Mouse (Mus musculus): ENCODE data around the gene Irf7.
A peak's percentile ranks its signal among the peaks of the same experiment; 100 is the strongest.

Gene Irf7

DNA sequence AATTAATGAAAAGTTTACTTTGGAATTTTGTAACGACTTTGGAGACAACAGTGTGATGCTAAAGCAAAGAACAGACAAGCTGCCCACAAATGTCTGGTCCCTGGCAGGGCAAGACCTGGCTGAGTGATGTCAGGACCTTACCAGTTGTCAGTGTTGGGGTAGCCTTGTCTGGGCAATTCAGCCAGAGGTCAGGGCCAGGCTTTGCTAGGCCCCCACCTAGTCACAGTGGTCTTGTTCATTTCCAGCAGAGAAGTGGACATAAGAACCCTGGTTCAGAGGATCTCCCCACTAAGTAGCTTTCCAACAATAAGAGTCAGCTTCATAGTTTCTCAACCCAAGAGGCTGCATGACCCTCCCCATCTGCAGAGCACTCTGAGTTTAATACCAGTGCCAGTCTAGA is 45.9 kb downstream of the Irf7 start:
- DNase-seq (ENCODE audit: low read depth, low spot score), result no peak

- no peak for DNase-seq (ENCODE audit: low read depth, low spot score)
Measured at GRCm38 (mm10) chr7:141219558-141220099, 46.7 kb downstream of the Irf7 start.

DNA sequence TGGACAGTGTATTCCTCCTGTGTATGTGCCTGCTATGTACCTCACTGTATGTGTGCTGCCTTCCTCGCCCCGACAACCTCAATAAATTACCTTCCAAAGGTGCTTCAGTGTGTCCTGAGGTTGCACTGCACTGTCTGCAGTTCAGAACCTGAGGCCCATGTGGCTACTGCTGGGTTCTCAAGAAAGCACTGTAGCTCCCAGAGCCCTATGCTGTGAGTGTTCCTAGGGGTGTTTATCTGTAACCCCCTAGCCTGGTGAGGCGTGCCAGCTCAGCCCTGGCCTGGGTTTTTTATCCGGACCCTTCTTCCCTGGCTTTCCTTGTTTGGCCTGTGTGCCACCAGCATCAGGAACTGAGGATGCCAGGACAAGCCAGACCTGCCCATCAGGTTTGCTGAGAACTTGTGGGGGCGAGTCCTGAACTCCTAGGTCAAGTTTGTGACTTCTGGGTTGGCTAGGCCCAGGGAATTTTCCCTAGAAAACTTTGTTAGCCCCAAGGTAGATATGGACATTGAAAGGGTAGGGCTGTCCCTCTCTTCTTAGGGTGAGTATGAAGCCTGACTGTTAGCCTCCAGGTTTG is 47.6 kb downstream of the Irf7 start:
- no peak for DNase-seq (ENCODE audit: low read depth, low spot score)

GRCm38 (mm10) chr7:141218141-141218540 is 48.1 kb downstream of the Irf7 start:
- DNase-seq (ENCODE audit: low read depth, low spot score), result no peak

DNA sequence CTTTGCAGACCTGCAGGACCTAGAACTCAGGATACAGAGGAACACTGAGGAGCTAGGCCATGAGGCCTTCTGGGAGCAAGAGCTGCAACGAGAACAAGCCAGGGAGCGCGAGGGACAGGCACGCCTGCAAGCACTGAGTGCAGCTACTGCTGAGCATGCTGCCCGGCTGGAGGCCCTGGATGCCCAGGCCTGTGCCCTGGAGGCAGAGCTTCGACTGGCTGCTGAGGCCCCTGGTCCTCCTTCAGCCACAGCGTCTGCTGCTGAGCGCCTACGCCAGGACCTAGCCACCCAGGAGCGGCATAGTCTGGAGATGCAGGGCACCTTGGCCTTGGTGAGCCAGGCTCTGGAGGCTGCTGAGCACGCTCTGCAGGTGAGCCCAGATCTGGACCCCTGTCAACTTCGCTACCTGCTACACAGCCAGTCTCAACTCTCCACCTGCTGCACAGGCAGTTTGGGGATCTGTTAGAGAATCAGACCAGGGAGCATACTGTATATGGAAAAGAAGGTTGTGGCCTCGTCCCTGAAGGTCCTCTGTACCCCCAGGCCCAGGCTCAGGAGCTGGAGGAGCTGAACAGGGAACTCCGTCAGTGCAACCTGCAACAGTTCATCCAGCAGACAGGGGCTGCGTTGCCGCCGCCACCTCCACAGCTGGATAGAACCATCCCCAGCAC is 48.8 kb downstream of the Irf7 start:
- no peak for DNase-seq (ENCODE audit: low read depth, low spot score)

GRCm38 (mm10) chr7:141216894-141217293 is 49.4 kb downstream of the Irf7 start:
- DNase-seq (ENCODE audit: low read depth, low spot score), result no peak

- no peak for DNase-seq (ENCODE audit: low read depth, low spot score)
Measured at GRCm38 (mm10) chr7:141215880-141216733, 50.2 kb downstream of the Irf7 start.

DNA sequence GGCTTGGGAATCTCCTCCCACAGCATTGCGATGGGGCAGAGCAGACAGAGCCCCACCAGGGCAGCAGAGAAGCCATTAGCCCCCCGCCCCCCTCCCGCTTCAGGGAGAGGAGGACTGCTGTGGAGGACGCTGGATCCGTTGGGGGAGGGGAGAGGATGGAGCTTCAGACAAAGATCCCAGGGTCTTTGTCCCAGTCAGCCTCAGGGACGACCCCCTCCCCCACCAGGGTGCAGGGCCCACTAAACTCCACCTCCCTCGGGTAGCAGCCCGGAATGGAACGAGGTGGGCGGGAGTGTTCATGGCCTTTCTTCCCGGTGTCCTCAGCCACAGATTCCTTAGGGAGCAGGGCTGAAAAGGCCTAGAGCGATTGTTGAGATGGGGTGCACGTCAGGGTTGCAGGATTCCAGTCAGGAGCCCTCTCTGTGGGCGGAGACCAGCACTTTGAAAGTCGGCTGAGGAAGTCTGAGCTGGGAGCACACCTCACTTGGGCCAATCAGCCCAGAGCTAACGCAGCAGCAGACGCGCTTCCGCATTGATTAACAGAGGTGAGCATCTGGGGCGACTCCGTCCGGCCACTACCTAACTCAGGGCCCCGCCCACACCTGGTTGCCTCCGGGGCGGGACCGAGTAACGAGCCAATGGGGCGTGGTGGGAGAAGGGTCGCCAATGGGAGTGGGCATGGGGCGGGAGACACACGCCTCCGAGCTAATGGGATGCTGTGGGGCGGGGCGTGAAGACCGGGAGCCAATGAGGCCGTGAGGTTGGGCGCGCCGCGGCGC is 51.0 kb downstream of the Irf7 start, which contains the start of gene Rassf7:
Gene Rassf7, plus strand, starts transcription at position 760 of the 779 bp plus-strand sequence.
- DNase-seq (ENCODE audit: low read depth, low spot score), result peak; percentile 92

DNA sequence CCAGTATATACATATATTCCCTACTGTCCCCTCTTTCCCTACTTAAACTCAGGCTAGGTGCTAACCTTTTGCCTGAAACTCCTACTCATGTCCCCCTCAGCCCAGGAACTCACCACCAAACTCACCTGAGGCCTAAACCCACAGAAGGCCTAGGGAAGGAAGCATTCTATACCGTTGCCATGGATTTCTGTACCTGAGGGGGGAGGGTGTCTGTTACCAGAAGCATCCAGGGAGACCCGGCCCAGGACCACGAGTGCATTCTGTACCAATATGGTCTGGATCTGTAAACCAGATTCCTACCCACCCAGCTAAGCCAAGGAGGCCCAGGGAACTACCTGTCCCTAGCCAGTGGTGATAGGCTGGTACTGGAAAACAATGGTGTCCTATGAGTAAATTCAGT is 52.0 kb downstream of the Irf7 start:
- DNase-seq (ENCODE audit: low read depth, low spot score), result no peak

DNA sequence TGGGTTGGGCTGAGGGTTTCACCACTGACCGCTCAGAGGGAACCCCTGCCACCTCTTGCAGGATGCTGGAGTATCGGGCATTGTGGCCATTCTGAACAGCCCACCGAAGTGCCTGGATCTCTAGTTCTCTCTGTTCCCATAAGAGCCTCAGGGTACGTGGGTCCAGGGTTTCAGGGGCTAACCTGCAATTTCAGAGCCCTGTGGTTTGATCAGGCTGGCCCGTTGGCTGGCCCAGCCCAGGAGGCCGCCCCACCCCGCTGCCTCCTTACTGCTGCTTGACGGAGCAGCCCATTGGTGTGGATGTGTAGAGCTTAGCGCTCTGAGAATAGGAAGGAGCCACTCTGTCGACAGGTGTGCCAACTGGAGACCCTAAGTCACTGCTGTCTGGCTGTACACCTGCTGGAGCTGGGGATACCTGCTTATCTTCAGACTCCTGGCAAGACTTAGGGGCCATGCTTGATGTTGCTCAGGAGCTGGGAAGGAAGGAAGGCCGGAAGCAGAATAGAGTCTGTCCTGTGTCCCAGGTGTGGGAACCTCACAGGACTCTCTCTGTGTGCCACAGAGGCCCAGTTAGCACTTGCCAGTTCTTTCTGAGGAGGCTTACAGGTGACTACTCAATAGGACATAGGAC is 52.6 kb downstream of the Irf7 start, which contains the start of gene Lmntd2:
Gene Lmntd2, minus strand, starts transcription at position 476 of the 631 bp plus-strand sequence.
- DNase-seq (ENCODE audit: low read depth, low spot score), result no peak

DNA sequence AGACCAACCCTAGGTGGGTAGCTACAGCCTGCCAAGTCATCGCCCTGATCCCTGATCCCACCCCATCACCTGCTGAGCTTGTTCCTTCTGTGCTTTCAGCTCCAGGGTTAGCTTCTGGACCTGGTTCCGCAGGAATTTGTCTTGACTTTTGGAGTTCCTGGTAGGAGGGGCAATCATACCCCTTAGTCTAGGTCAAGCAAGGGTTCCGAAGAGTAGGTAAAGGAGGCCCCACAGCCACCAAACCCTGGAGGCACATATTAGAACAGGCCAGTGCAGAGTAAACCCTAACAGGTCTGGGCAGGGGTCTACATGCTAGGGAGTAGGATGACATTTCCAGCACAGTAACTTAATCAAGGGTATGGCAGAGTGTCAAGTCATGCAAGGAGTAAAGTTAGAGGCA is 53.1 kb downstream of the Irf7 start:
- DNase-seq (ENCODE audit: low read depth, low spot score), result no peak
